Mouse (Mus musculus) intestine, embryonic 16.5 days (tissue): ENCODE measurements around the gene St6galnac4. TPM values are rescaled to one million over a fixed set of nuclear protein-coding genes. Genes with fewer than 3 reads are reported as not detected.

Experiments
- ATAC-seq: fragments of 200-750 bp; cut with Nextera tagmentation; 2 replicates; pipeline ENCODE4 v1.8.0; 2017; ENCODE audit warnings: moderate TSS enrichment, moderate library complexity
- H3K27ac ChIP-seq: fragments of 300-500 bp; sonication (generic); 2 replicates; pipeline ENCODE4 v1.5.1; 2014; ENCODE audit warnings: mild to moderate bottlenecking, low read length
- H3K27me3 ChIP-seq: fragments of 300-500 bp; sonication (generic); replicated peaks from 2 replicates; pipeline ENCODE4 v1.6.1; 2014; ENCODE audit warnings: low read length, control low read depth, mixed read lengths; ENCODE audit not compliant: control insufficient read depth, insufficient read depth
- H3K36me3 ChIP-seq: fragments of 300-500 bp; sonication (generic); 2 replicates; pipeline ENCODE4 v1.6.1; 2014; ENCODE audit warnings: low read length, control low read depth; ENCODE audit not compliant: control insufficient read depth, insufficient read depth
- H3K4me1 ChIP-seq: fragments of 300-500 bp; sonication (generic); 2 replicates; pipeline ENCODE4 v1.6.1; 2014; ENCODE audit warnings: low read length, control low read depth, mixed read lengths; ENCODE audit not compliant: control insufficient read depth, insufficient read depth
- H3K4me2 ChIP-seq: fragments of 300-500 bp; sonication (generic); 2 replicates; pipeline ENCODE4 v1.6.1; 2014; ENCODE audit warnings: low read depth, low read length, control low read depth
- H3K4me3 ChIP-seq: fragments of 300-500 bp; sonication (generic); 2 replicates; pipeline ENCODE4 v1.5.1; 2014; ENCODE audit warnings: mild to moderate bottlenecking, low read length
- H3K9ac ChIP-seq: fragments of 300-500 bp; sonication (generic); 2 replicates; pipeline ENCODE4 v1.6.1; 2014; ENCODE audit warnings: low read depth, low read length
- H3K9me3 ChIP-seq: fragments of 300-500 bp; sonication (generic); 2 replicates; pipeline ENCODE4 v1.6.1; 2016; ENCODE audit warnings: low read length, control low read depth; ENCODE audit not compliant: control insufficient read depth
- WGBS: fragments of 180-500 bp; shearing (Covaris S2); extraction: QIAGEN DNeasy Blood & Tissue Kit; methylation state at CpG from one replicate; pipeline ENCODE4 v1.1.7; 2014; 5-methylcytosine and 5-hydroxymethylcytosine counted together
- polyA plus RNA-seq: library from polyadenylated mRNA; unstranded; fragments of >200 nt; fragmentation: Nextera tagmentation; extraction: Ambion mirVana; gene quantifications from 2 replicates; pipeline ENCODE4 v1.2.1, GENCODE M21; 2015

Gene St6galnac4
- polyA plus RNA-seq, 1 experiment from 2014 or later: 16.5 TPM

- H3K4me1 ChIP-seq: peaks cover 29% of the 10 kb centered on the region
- peaks cover 6% of the 10 kb centered on the region; the same call in 1 of the 2 replicates for H3K36me3 ChIP-seq
- 76% methylated on average over 9 of the region's 9 CpGs for WGBS
- no peak for ATAC-seq
- no peaks in the 10 kb centered on the region for H3K27me3 ChIP-seq
- H3K9me3 ChIP-seq: no peaks in the 10 kb centered on the region
- H3K27ac ChIP-seq: no peak overlapping the region
- H3K4me3 ChIP-seq: no peak overlapping the region
- H3K9ac ChIP-seq: no peak overlapping the region
- no peak overlapping the region for H3K4me2 ChIP-seq
These were observed 31.2 kb downstream of the St6galnac4 start for GRCm38 (mm10) chr2:32618051-32618450.

DNA sequence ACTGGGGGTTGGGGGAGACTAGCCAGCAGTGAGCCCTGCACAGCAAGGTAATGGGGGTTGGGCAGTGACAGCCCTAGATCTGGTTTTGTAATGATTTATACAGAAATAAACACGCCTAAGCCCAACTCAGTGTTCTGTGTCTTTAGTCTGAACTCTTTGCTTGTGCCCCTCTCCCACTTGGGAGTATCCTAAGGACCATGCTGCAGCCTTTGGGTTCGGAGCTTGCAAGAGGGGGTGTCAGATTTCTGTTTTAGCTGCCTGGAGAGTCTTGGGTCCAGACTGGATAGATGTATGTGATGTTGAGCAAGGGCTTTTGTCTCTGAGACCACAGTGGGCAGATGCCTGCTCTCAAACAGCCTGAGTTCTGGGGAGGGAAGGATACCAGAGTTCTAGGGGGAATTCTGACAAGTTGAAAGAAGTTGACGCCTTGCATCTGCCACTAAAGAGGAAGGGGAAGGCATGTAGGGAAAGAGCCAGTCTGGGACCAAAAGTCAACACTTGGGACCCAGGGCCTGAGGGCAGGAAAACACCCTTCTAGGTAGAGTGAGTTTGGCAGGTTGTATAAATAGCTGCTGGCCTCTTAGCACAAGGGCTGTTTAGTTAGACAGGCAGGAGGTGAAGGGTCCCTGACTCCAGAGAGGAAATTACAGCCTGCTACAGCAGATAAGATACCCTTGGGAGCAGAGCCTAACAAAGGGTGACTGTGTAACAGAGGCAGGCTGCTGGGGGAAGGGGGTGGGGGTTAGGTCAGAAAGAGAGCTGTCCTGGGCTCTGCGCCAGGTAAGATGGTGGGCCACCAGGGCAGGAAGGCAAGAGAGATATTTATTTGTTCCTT is 34.0 kb downstream of the St6galnac4 start:
- ATAC-seq: peak; percentile 88
- H3K4me3 ChIP-seq: no peak overlapping the region
- WGBS: 13% methylated on average over 4 of the region's 4 CpGs
- peak overlapping the region; percentile 85 for H3K27ac ChIP-seq
- H3K9ac ChIP-seq: peak overlapping the region; percentile 48
- H3K9me3 ChIP-seq: no peaks in the 10 kb centered on the region
- peaks cover 45% of the 10 kb centered on the region for H3K4me1 ChIP-seq
- no peaks in the 10 kb centered on the region for H3K27me3 ChIP-seq
- H3K36me3 ChIP-seq: peaks cover 6% of the 10 kb centered on the region; the same call in 1 of the 2 replicates
- peak overlapping the region; percentile 2; the same call in 1 of the 2 replicates for H3K4me2 ChIP-seq

- Histone ChIP-seq H3K9me3 (no peaks in the 10 kb centered on the region), H3K9ac (peak within 1 kb of the TSS; percentile 48), H3K36me3 (peaks cover 6% of the 10 kb centered on the region; the same call in 1 of the 2 replicates), H3K27ac (peak within 1 kb of the TSS; percentile 85), H3K4me3 (no peak within 1 kb of the TSS; the same call in 1 of the 2 replicates), H3K4me2 (peak within 1 kb of the TSS; percentile 2; the same call in 1 of the 2 replicates), H3K27me3 (no peaks in the 10 kb centered on the region), H3K4me1 (peaks cover 51% of the 10 kb centered on the region)
- ATAC-seq: no peak; the same call in 1 of the 2 replicates
- 25% methylated on average over 7 of the region's 7 CpGs for WGBS
These were observed 34.6 kb downstream of the St6galnac4 start, which contains the start of gene Ak1 for GRCm38 (mm10) chr2:32621517-32621859. TSS of gene Ak1 (plus strand) at chr2:32621758.

GRCm38 (mm10) chr2:32624111-32624748 is 37.3 kb downstream of the St6galnac4 start:
- Histone ChIP-seq H3K9ac (no peak overlapping the region), H3K4me2 (no peak overlapping the region), H3K4me3 (no peak overlapping the region), H3K9me3 (no peaks in the 10 kb centered on the region), H3K4me1 (peaks cover 70% of the 10 kb centered on the region), H3K27ac (no peak overlapping the region), H3K36me3 (no peaks in the 10 kb centered on the region), H3K27me3 (no peaks in the 10 kb centered on the region)
- 77% methylated on average over 5 of the region's 5 CpGs for WGBS
- no peak for ATAC-seq

DNA sequence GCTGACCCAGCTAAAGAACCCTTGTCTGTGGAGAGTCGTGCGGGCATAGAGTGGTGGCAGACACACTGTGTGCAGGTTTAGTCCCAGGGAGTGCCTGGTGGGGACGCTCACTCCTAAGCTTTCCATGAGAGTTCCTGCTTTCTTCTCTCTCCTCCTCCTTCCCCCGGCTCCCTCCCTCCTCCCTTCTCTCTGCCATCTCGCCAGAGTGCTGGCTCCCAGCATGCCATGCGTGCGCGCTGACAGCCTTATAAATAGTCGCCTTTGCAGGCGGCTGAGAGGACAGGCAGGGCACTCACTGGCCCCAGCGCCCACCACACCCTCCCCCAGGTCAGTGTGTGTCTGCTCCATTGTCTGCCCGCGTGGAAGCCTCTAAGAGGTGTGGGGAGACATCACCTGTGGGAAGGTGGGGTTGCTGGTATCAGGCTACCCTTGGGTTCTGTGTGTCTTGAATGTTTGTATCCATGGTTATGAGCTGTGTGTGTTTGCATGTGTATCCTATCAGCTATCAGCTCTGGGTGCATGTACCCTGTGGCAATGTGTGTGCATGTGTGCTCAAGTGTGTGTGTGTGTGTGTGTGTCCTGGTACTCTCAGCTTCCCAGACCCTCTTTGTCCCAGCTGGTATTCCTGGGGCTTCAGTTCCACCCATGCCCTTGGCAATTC is 38.4 kb downstream of the St6galnac4 start:
- WGBS: 3% methylated on average over 13 of the region's 13 CpGs
- peak; percentile 21 for ATAC-seq

DNA sequence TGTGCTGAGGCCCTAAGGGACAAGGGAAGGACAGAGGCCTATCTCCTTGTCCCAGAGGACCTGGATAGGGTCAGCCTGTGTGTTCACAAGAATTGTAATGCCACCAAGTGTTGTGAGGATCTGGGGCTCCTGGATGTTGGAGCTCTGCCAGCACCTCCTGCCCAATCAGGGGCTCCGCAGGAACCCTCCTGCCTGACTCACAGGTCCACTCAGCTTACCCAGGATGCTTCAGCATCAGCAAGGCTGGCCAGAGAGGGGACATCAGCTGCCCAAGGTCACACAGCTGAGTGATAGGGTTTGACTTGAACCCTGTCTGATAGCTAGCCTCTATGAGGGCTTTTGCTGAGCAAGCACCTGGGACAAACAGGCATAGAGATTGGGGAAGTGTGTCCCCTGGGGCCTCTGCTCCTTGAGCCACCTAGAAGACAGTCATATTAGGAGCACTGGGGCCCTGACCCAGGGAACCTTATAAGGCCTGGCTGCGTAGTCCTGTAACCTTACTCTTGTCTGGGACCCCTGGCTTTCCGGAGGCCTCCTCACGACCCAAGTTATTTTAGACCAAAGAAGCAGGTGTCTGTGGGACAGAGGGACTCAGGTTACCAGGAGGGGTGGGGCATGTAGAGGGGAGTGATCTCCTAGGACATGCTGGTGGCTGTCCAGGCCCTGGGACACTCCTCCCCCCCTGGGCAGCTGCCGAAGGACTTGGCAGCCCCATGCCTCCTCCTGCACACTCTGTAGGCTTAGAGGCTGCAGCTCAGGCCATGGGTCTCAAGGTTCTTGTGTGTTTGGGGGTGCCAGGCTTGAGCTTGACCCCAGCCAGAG is 39.2 kb downstream of the St6galnac4 start:
- peak overlapping the region; percentile 70; the same call in 1 of the 2 replicates for H3K27ac ChIP-seq
- H3K9me3 ChIP-seq: no peaks in the 10 kb centered on the region
- H3K4me2 ChIP-seq: peak overlapping the region; percentile 57
- no peak for ATAC-seq
- H3K27me3 ChIP-seq: no peaks in the 10 kb centered on the region
- no peaks in the 10 kb centered on the region for H3K36me3 ChIP-seq
- peak overlapping the region; percentile 30; the same call in 1 of the 2 replicates for H3K4me3 ChIP-seq
- H3K4me1 ChIP-seq: peaks cover 51% of the 10 kb centered on the region
- WGBS: 41% methylated on average over 5 of the region's 5 CpGs
- H3K9ac ChIP-seq: peak overlapping the region; percentile 68

More for the DNA sequence above, 38.4 kb downstream of the St6galnac4 start:
- Histone ChIP-seq H3K4me3 (peak overlapping the region; percentile 30), H3K36me3 (no peaks in the 10 kb centered on the region), H3K27ac (peak overlapping the region; percentile 70), H3K9me3 (no peaks in the 10 kb centered on the region), H3K4me2 (peak overlapping the region; percentile 57), H3K4me1 (peaks cover 59% of the 10 kb centered on the region), H3K9ac (peak overlapping the region; percentile 68), H3K27me3 (no peaks in the 10 kb centered on the region)

DNA sequence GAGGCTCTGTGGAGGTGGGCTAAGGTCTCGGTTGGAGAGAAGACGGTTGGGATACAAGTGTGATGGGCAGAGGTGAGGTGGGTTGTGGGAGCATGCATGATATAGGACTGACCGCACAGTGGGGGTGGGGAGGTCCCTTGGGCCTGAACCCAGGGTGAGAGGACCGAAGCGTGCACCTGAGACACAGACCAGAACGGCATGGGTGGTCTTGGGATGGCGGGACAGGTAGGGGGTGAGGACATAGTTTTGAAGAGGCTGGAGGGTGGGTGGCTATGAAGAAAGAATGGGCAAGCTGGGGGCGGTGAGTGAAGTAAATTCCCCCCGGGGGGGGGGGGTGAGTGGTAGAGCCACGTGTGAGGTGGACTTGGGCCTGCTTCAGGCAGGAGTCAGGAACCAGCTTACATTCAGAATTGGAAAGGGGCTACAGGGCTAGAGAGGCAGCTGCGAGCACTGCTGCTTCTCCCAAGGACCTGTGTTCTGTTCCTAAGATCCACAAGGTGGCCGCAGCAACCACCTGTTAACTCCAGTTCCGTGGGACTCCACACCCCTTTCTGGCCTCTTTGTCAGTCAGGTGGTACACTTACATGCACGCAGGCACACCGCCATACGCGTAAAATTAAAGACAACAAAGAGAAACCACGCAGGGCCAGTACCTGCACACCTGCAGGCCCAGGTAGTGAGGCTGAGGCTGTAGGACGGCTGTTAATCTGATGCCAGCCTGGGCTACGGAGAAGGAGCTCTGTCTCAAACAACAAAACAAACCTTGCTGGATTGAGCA is 40.6 kb downstream of the St6galnac4 start:
- no peaks in the 10 kb centered on the region for H3K27me3 ChIP-seq
- 57% methylated on average over 20 of the region's 20 CpGs for WGBS

GRCm38 (mm10) chr2:32628044-32628550 is 41.2 kb downstream of the St6galnac4 start:
- Histone ChIP-seq H3K27ac (peak overlapping the region; percentile 12; the same call in 1 of the 2 replicates), H3K27me3 (no peaks in the 10 kb centered on the region), H3K9ac (peak overlapping the region; percentile 38; the same call in 1 of the 2 replicates), H3K4me2 (no peak overlapping the region), H3K36me3 (no peaks in the 10 kb centered on the region), H3K4me1 (peaks cover 42% of the 10 kb centered on the region), H3K9me3 (no peaks in the 10 kb centered on the region), H3K4me3 (no peak overlapping the region)
- ATAC-seq: no peak
- WGBS: 58% methylated on average over 4 of the region's 4 CpGs

More for the DNA sequence above, 40.6 kb downstream of the St6galnac4 start:
- H3K9me3 ChIP-seq: no peaks in the 10 kb centered on the region
- H3K36me3 ChIP-seq: no peaks in the 10 kb centered on the region
- H3K27ac ChIP-seq: no peak overlapping the region
- peaks cover 42% of the 10 kb centered on the region for H3K4me1 ChIP-seq
- no peak for ATAC-seq
- H3K4me3 ChIP-seq: no peak overlapping the region
- H3K4me2 ChIP-seq: no peak overlapping the region
- peak overlapping the region; percentile 38; the same call in 1 of the 2 replicates for H3K9ac ChIP-seq
